Mouse (Mus musculus): ENCODE results near the gene Rptor.

Gene Rptor

GRCm38 (mm10) chr11:119692196-119692910 lies 89.6 kb downstream of the Rptor start:
- no peak for DNase-seq

- DNase-seq = no peak
These were observed 90.2 kb downstream of the Rptor start for GRCm38 (mm10) chr11:119692911-119693261.

DNA sequence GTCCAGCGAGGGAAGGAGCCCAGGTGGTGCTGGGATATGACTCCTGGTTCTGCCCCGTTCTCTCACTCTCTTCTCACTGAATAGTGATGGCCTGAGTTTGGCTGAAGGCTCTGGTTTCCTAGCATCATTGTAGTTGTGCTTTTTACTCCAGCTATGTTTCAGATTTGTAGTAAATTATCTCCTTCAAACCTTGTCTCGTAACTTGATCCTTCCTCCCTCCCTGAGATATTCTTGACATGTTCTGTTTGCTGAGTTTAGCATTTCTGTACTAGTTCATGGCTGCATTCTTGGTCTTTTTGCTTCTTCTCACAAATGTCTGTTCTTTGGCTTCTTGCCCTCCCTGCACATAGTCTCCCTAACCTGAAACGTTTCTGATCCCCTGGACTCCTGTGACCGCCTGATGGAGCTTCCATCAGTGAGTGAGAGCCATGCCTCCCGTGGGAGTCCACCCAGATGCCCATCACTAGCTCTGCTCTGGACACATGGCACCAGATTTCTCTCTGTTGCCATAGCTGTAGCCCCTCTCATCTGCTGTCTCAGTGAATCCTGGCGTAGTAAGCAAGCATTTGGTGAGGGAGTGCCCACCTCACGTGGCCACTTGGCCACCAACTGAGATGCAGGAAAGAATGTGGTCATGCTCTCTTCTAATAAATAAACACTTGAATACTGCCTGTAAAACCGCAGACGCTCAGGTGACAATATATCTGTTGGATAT lies 91.6 kb downstream of the Rptor start:
- DNase-seq = no peak

DNA sequence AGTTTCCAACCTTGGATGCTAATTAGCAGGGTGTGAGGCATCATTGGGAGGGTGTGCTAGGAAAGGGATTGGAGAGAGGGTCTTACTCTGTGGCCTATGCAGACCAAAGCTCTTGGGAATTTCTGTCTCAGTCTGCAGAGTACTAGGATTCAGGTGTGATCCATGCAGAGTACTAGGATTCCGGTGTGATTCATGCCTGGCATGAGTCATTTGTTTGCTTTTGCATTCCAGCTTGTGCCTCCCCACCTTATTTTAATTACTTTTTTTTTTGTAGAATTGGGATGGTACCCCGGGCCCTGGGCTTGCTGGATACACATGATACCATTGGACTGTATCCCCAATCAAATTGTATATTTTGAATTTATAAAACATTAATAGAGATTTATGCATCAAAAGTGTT lies 93.7 kb downstream of the Rptor start:
- no peak for DNase-seq

DNA sequence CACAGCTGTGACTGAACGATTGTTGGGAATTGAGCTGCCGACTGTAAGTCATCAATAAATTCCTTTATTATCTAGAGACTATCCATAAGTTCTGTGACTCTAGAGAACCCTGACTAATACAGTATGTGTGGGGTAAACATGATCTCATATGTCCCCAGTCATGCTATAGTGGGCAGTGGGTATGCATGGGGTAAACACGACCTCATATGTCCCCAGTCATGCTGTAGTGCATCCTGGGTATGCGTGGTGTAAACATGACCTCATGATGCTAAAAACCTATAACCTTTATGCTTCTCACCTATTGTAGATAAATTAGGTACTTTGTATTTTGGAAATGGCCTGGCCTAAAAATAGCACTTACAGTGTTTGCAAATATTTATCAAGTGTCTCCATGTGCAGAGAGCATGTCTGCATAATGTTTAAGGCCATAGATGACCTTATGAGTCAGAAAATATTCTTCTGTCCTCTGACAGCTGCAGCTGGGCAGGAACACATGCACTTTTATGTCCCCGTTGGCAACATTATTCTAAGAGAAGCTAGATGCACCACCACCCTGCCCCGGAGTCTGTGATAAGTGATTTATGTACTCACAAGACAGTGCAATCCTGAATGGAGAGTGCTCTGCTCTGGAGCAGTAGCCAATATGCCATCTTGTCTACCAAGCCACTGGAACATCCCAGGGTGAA lies 102.8 kb downstream of the Rptor start:
- no peak for DNase-seq

- no peak for DNase-seq
These were observed 104.6 kb downstream of the Rptor start for GRCm38 (mm10) chr11:119707259-119707658.

GRCm38 (mm10) chr11:119709239-119709638 lies 106.5 kb downstream of the Rptor start:
- no peak for DNase-seq

DNA sequence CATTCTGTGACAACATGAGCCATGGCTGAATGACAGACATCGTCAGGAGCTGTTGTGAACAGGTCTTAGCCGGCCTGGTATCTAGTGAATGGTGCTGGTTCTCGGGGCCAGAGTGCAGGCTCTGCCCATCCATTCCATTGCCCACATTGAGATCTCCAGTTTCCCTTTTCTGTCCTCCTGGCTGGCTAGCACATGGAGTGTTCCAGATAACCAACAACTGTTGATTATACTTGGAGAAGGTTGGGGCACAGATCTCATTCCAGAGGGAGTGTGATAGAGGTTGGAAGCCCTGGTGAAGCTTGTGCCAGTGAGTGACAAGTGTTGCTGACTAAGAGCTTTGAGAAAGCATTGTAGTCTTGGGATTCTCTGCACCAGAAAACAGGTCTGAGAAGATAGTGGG lies 107.6 kb downstream of the Rptor start:
- DNase-seq = no peak

DNA sequence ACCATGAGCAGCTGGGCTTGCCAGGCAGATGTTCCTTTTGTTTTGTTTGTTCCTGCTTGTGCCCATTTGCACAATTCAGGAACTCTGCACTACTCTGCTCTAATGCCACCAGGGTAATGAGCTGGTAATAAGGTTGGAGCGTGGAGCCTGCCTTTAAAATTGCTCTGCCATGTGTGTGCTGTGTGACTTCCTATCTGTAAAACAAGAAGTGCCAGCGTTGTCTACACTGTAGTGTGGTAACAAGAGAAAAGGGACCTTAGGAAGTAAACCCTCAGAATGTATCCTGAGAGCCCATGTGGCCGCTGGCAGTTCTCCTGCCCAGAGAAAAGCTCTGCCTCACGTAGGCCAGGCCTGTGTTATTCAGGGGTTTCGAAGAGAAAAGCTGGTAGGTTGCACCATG lies 108.1 kb downstream of the Rptor start:
- no peak for DNase-seq

DNA sequence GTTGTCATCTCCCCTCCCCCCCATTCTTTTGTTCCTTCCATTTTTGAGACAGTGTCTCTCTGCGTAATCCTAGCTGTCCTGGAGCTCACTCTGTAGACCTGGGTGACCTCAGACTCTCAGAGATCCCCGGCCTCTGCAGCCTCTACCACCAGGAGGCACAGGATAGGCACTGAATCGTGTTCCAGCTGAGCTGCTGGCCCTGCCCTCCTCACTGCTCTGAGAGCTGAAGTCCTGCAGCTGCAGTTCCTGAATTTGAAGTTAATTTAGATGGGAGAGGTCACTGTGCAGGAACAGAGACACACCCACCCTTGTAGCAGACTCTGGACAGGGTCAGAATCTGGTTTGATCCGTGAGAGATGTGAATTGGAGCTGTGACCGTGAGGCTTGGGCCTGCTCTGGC lies 112.7 kb downstream of the Rptor start:
- DNase-seq = no peak

- DNase-seq = no peak
These were observed 113.3 kb downstream of the Rptor start for GRCm38 (mm10) chr11:119715841-119716596.

GRCm38 (mm10) chr11:119718115-119718514 lies 115.4 kb downstream of the Rptor start:
- no peak for DNase-seq

- DNase-seq = no peak
These were observed 117.7 kb downstream of the Rptor start for GRCm38 (mm10) chr11:119720101-119721048.

GRCm38 (mm10) chr11:119724709-119725108 lies 122.0 kb downstream of the Rptor start:
- no peak for DNase-seq

DNA sequence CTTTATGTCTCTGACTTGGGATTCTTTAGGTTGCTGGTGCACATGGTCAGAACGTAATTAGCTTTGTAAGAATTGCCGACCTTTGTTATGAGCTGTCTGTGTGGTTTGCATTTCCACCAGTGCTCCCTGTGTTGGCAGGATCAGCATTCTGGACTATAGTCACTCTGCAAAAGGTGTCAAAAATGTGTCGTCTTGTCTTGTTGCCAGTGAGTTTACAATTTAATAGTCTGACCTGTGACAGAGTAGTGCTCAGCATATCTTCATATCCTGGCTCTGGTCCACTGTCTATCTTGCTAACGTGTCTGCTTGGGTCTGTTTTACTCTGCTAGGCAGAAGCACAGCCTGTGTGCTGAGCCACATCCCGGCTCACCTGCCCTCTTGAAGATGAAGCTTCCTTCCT lies 128.7 kb downstream of the Rptor start:
- no peak for DNase-seq

GRCm38 (mm10) chr11:119732362-119732761 lies 129.7 kb downstream of the Rptor start:
- DNase-seq = no peak

DNA sequence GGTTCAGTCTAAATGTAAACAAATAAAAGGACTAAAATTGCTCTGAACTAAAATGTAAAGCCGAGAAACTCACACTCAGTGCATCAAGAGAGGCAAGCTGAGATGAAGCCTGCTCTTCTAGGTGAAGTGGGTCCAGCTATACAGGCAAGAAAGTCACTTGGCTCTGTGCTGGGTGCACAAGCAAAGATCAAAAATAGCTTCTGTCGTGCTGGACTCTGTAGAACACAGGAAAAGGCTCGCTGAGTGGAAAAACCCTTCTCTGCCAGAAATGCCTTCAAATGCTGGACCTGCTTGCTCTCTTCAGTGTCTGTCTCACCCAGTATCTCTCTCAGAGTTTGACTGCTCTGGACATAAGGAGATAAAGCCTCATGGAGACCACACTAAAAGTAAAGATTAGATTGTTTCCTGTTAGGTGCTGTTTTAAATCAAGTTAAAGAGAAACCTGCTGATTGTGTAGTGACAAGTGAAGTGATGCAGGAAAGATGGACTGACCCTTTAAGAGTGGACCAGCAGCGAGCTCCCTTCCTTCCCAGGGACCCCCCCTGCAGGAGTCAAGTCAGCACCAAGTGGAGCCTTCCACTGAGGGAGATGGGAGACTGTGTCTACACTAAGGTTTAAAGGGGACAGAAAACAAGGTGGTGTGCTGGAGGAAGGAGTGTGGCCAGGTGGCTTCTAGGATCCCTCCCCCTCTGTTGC lies 130.4 kb downstream of the Rptor start:
- DNase-seq = no peak

GRCm38 (mm10) chr11:119733657-119733990 lies 130.9 kb downstream of the Rptor start:
- DNase-seq = no peak

DNA sequence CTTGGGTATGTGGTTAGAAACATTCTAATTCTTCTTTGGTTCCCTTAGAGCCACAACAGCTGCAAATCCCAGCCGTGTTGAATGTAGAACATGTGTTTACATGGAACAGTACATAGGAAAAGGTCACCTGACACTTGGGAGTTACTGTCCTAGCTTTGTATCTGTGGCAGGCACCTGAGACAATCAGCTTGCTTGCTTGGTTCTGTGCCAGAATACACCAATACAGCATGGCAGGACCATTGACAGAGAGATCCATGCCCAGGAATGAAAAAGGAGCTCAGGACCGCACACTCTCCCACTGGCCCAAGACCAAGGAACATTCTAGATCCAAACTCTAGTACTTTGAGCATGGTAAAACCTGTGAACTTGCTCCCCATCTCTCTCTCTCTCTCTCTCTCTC lies 132.4 kb downstream of the Rptor start:
- no peak for DNase-seq

- DNase-seq = no peak
These were observed 136.5 kb downstream of the Rptor start for GRCm38 (mm10) chr11:119738990-119739846.

DNA sequence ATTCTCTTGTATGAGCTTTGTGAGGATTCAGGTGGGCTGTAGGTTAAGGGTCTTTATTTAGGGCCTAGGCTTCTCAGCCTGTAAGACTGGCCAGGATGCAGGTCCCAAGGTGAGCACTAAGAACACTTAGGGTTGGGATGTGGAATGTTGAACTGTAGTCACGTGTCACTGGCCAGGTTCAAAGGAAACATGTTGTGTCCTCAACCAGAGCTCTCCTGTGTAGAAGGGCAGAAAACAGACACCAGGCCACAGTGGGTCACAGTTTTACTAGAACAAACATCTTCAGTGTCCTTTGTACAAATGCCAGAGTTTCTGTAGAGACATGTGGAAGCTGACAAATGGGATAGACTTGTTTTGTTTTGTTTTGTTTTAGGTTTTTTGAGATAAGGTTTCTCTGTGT lies 138.7 kb downstream of the Rptor start:
- no peak for DNase-seq

Data from right cerebral cortex, postnatal 14 days (tissue).